Mouse (Mus musculus) erythroblast, embryonic 14.5 days (primary cell): ENCODE measurements around the gene Mpc1. TPM values are rescaled to one million over a fixed set of nuclear protein-coding genes. Genes with fewer than 3 reads are reported as not detected.
A peak's percentile ranks its signal among the peaks of the same experiment; 100 is the strongest.
"Not testable (repeated sequence)": the region's sequence is repeated elsewhere in the genome, so short reads cannot be mapped to it uniquely, and the experiment has no call there.

Experiments used
- H3K27me3 ChIP-seq: 2 replicates; pipeline ENCODE4 v1.6.1; 2012; ENCODE audit warnings: inconsistent platforms; ENCODE audit not compliant: control insufficient read depth
- H3K36me3 ChIP-seq: 2 replicates; pipeline ENCODE4 v1.6.1; 2012; ENCODE audit warnings: mild to moderate bottlenecking, inconsistent platforms; ENCODE audit not compliant: control insufficient read depth
- H3K4me1 ChIP-seq: 2 replicates; pipeline ENCODE4 v1.6.1; 2012; ENCODE audit warnings: inconsistent platforms; ENCODE audit not compliant: control insufficient read depth
- H3K4me3 ChIP-seq: replicated peaks from 2 replicates; pipeline ENCODE3; 2012; ENCODE audit warnings: moderate library complexity, mild to moderate bottlenecking, inconsistent platforms
- H3K9me3 ChIP-seq: 2 replicates; pipeline ENCODE4 v1.6.1; 2012; ENCODE audit warnings: low read length, inconsistent platforms, mixed read lengths; ENCODE audit not compliant: control insufficient read depth
- GATA1 ChIP-seq: IDR thresholded peaks from 2 replicates; pipeline ENCODE4 v1.6.1; 2012; ENCODE audit warnings: low read length, inconsistent platforms, mixed read lengths
- TAL1 ChIP-seq: IDR thresholded peaks from 3 replicates; pipeline ENCODE4 v1.6.1; 2012; ENCODE audit warnings: low read length, inconsistent platforms, mixed read lengths
- polyA plus RNA-seq: library from polyadenylated mRNA; stranded (reverse); fragments of >175 nt; gene quantifications from 2 replicates; pipeline ENCODE4 v1.2.3, GENCODE M21; 2012

The Mpc1 gene
- polyA plus RNA-seq, 1 experiment = 1.7 TPM

DNA sequence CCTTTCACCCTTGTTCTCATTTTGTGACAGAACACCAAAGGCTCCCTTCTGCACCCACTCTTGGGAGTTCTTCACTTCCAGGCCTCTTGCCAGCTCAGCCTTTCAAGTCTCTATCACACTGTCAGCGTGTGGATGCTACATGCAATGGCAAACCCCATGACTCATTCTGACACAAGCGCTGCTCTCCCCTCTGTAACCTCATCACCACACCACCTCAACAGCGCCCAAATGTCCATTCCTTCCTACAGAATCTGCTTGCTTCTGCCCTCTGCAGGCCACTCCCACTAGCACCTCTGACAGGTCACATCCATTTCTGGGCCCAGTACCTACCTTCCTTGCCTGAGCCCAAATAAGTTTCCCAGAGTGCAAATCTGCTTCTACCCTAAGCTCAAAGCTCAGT, 23.1 kb downstream of the Mpc1 start:
- H3K27me3 ChIP-seq = no peaks in the 10 kb centered on the region
- TF ChIP-seq TAL1 (no peak), GATA1 (no peak)

DNA sequence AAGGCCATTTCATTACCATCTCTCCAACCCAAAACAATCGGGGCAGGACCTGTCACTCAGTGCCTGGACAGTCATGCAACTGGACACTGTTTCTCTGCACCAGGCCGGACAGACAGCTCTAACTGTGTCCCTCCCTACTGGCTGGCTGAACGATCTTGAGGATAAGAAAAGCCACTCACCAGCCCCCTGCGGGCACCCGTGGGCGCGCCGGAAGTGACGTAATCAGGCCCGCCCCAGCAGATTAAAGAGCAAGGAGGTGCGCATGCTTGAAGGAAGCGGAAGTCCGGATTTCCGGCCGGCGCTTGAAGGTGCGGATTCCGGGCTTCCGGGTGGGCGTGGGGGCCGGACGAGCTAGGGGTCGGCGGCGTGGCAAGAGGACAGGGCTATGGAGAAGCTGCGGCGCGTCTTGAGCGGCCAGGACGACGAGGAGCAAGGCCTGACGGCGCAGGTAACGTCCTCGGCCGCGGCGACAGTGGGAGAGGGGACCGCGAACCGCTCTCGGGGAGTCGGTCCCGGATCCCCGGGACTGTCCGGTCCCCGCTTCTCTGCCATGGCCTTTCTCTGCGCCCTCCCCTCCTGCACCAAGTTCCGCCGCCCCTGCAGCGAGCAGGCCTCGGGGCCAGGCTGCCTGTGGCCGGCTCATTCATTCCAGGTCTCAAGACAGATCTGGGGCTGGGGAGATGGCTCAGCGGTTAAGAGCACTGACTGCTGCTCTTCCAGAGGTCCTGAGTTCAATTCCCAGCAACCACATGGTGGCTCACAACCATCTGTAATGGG, 28.3 kb downstream of the Mpc1 start, which contains the start of gene Sft2d1:
Gene Sft2d1, plus strand, starts transcription at position 265 of the 777 bp plus-strand sequence.
- TF ChIP-seq GATA1 (no peak), TAL1 (no peak)
- H3K4me1 ChIP-seq = peaks cover 24% of the 10 kb centered on the region
- H3K9me3 ChIP-seq = no peaks in the 10 kb centered on the region
- H3K36me3 ChIP-seq = peaks cover 5% of the 10 kb centered on the region
- peak within 1 kb of the TSS; percentile 94 for H3K4me3 ChIP-seq
- H3K27me3 ChIP-seq = no peaks in the 10 kb centered on the region

More for the DNA sequence above, 23.1 kb downstream of the Mpc1 start:
- Histone ChIP-seq H3K9me3 (no peaks in the 10 kb centered on the region), H3K4me1 (peaks cover 4% of the 10 kb centered on the region), H3K36me3 (no peaks in the 10 kb centered on the region), H3K4me3 (no peak overlapping the region)

DNA sequence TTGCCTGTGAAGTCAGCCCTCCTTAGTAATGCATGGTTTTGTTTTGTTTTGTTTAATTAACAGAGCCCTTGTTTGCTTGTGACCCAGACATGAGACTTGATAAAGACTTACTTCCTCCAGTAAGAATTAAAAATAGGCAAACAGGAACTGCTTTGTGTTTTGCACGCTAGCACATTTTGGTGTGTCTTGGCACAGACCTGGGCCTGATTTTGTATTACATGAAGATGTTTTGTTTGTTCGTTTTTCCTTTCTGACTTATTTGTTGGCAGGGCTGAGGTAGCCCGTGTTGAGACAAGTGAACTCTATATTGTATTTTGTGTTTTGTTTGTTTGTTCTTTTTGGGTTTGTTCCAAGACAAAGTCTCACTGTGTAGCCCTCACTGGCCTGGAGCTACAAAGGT, 29.0 kb downstream of the Mpc1 start:
- peak overlapping the region; percentile 94 for H3K4me3 ChIP-seq
- H3K27me3 ChIP-seq = no peaks in the 10 kb centered on the region
- H3K9me3 ChIP-seq = no peaks in the 10 kb centered on the region
- no peak for TF ChIP-seq GATA1
- TF ChIP-seq TAL1 = no peak
- peaks cover 24% of the 10 kb centered on the region for H3K4me1 ChIP-seq
- peaks cover 8% of the 10 kb centered on the region for H3K36me3 ChIP-seq

DNA sequence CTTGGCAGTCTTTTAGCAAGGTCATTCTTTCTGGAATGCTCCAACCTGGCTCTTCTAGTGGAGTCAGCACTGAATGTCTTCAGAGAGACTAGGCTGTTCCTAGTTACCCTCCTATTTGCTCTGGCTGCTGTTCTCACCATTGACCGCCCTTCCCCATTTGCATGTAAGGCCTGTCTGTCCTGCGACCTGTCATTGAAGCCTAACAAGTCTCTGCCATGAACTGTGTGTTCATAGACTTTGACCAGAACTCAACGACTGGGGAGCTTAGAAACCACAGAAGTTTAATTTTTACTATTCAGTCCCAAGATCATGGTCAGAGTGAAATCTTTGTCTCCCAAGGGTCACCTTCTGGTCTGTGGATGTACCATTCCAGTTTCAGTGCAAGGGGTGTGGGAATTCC, 31.3 kb downstream of the Mpc1 start:
- TF ChIP-seq TAL1 (no peak), GATA1 (no peak)

DNA sequence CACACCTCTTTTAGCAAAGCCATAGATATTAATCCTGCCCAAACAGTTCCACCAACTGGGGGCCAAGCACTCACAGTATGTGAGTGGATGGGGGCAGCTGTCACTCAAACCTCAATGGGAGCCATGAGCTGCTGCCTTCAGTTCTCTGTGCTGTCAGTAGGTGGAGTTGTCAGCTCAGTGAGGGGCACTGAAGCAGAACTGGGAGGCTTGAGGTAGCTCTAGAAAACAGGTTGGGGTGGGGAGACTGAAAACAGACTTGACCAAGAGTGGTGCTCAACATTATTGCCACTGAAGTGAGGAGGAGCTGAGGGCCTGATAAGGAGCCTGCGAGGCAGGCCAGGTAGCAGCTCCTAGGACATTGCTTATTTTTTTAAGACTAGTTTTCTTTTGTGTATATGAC, 33.5 kb downstream of the Mpc1 start:
- TF ChIP-seq TAL1 (no peak), GATA1 (no peak)
- no peaks in the 10 kb centered on the region for H3K9me3 ChIP-seq
- H3K4me3 ChIP-seq = no peak overlapping the region
- peaks cover 23% of the 10 kb centered on the region for H3K36me3 ChIP-seq
- H3K4me1 ChIP-seq = peaks cover 19% of the 10 kb centered on the region
- H3K27me3 ChIP-seq = no peaks in the 10 kb centered on the region

More for the DNA sequence above, 31.3 kb downstream of the Mpc1 start:
- no peak overlapping the region for H3K4me3 ChIP-seq
- no peaks in the 10 kb centered on the region for H3K27me3 ChIP-seq
- H3K4me1 ChIP-seq = peaks cover 24% of the 10 kb centered on the region
- H3K36me3 ChIP-seq = peaks cover 12% of the 10 kb centered on the region
- H3K9me3 ChIP-seq = no peaks in the 10 kb centered on the region

DNA sequence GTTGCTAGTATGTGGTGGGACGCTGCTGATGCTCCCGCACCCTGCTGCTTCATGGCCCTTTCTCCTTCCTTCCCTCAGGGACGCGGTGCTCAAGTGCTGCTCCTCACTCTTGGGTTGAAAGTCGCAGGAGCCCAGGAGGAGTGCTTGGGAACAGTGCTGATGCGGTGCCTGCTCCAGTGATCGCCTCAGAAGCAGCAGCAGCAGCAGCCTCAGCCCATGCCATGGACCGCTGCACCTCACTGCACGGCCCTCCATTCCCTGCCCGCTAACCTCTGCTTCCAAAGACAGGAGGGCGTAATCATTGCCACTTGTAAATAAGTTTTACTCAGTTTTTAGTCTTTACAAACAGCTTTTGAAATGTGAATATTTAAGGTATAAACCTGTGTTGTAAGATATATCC, 44.2 kb downstream of the Mpc1 start:
- not testable (repeated sequence) for H3K9me3 ChIP-seq, H3K27me3 ChIP-seq, H3K4me1 ChIP-seq, H3K4me3 ChIP-seq
- H3K36me3 ChIP-seq = peaks cover 37% of the 10 kb centered on the region

DNA sequence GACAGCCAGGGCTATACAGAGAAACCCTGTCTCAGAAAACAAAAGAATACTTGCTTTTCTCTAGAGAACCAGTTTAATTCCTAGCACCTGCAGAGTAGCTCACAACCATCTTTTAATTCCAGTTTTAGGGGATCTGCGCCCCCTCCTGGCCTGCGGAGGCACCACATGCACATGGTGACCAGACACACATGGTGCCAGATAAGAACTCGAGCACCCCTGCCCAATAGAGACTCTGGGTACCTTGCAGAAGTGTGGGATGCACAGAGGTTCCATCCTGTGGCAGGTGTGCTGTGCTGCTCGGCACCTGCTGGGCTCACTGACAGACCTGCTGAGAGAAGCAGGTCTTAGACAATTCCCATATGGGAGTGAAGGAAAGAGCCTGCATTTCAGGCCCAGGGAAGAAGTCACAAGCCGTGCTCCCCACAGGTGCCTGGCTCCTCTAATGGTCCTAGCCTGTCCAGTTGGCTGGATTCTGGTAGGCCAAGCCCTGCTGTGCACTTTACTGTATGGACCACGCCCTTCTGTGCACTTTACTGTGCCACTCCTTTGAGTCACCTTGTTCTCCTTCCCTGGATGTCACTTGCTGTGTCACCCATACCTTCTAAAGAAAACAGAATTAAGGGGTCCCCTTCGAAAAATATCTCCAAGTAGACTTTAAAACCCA, 45.9 kb downstream of the Mpc1 start:
- no peak overlapping the region for H3K4me3 ChIP-seq
- no peaks in the 10 kb centered on the region for H3K4me1 ChIP-seq
- TF ChIP-seq TAL1 = no peak
- no peak for TF ChIP-seq GATA1
- no peaks in the 10 kb centered on the region for H3K9me3 ChIP-seq
- peaks cover 28% of the 10 kb centered on the region for H3K36me3 ChIP-seq
- H3K27me3 ChIP-seq = no peaks in the 10 kb centered on the region

DNA sequence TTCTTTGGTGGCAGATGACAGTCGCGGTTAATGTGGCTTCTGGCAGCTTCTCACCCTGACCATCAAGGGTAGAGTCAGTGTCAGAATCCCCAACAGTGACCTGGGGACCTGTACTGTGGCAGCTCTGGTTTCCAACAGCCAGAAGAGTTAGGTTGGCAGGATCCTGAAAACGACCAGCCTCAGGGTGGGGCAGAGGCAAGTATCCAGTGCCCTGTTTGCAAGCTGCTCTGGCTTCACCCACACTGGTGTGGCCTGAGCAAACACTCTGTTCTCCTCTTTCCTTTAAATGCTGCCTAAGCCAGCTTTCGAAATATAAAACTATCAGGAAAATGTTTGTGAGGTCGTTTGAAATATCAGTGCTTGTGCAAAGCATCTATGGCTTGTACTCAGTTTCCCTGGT, 47.9 kb downstream of the Mpc1 start:
- Histone ChIP-seq H3K27me3 (no peaks in the 10 kb centered on the region), H3K36me3 (peaks cover 16% of the 10 kb centered on the region), H3K9me3 (no peaks in the 10 kb centered on the region), H3K4me1 (no peaks in the 10 kb centered on the region), H3K4me3 (no peak overlapping the region)
- no peak for TF ChIP-seq TAL1
- TF ChIP-seq GATA1 = no peak

DNA sequence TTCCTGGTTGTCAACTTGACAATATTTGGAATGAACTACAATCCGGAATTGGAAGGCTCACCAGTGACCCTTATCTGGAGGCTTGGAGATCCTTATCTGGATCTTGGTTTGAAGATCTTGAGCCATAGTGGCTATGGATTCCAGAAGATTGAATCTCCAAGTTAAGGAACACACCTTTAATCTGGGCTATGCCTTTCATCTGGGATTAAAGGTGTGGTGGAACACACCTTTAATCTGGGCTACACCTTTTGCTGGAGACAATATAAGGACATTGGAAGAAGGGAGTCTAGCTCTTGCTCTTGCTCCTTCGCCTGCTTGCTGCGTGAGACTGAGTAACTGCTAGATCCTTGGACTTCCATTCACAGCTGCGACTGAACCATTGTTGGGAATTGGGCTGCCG, 54.5 kb downstream of the Mpc1 start, which contains the start of gene Prr18:
Gene Prr18, plus strand, starts transcription at position 301 of the 400 bp plus-strand sequence.
- not testable (repeated sequence) for H3K4me1 ChIP-seq, H3K4me3 ChIP-seq, H3K9me3 ChIP-seq, H3K36me3 ChIP-seq
- H3K27me3 ChIP-seq = peaks cover 39% of the 10 kb centered on the region
